Mouse (Mus musculus): ENCODE measurements around the gene Grk3.

DNA sequence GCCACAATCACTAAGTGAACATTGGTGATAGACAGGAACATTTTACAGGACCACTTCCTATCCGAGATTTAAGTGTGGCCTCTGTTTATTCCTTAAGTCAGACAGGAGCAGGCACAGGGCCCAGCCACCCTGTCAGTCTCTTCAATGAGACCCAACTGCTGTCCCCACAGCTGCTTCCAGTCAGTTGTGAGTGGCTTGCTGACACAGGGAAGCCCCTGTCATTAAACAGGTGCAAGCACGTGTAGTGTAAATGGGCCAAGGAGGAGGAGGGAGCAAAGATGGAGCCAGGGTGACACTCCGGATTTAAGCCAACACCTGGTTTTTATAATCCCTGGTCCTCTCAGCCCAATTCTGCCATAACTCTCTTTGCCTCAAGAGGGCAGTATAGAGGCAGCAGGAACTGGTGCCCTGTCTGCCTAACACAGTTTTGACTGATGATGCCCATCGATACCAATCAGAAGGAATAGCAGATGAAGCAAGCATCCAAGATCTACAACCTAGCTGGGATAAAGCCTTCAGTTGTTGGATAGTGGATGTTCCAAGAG is 138.7 kb downstream of the Grk3 start:
- TF ChIP-seq HCFC1 (IDR thresholded peaks at IDR 0.05; ENCODE audit: borderline replicate concordance, insufficient read depth, low read length) (no peak), ZC3H11A (IDR thresholded peaks at IDR 0.05; ENCODE audit: borderline replicate concordance, low read depth, low read length) (no peak), CHD2 (IDR thresholded peaks at IDR 0.05; ENCODE audit: low read depth, low read length) (no peak), ZNF384 (IDR thresholded peaks at IDR 0.05; ENCODE audit: low read depth, low read length) (no peak)
